Mouse (Mus musculus) mesoderm, embryonic 11.5 days (tissue): ENCODE data around the gene Ntan1.
"Not testable (repeated sequence)": the region's sequence is repeated elsewhere in the genome, so short reads cannot be mapped to it uniquely, and the experiment has no call there.

Experiments
- DNase-seq: peaks from one replicate; pipeline ENCODE4 v3.0.0-alpha.2; 2012; ENCODE audit warnings: low read depth, low spot score

The Ntan1 gene

DNA sequence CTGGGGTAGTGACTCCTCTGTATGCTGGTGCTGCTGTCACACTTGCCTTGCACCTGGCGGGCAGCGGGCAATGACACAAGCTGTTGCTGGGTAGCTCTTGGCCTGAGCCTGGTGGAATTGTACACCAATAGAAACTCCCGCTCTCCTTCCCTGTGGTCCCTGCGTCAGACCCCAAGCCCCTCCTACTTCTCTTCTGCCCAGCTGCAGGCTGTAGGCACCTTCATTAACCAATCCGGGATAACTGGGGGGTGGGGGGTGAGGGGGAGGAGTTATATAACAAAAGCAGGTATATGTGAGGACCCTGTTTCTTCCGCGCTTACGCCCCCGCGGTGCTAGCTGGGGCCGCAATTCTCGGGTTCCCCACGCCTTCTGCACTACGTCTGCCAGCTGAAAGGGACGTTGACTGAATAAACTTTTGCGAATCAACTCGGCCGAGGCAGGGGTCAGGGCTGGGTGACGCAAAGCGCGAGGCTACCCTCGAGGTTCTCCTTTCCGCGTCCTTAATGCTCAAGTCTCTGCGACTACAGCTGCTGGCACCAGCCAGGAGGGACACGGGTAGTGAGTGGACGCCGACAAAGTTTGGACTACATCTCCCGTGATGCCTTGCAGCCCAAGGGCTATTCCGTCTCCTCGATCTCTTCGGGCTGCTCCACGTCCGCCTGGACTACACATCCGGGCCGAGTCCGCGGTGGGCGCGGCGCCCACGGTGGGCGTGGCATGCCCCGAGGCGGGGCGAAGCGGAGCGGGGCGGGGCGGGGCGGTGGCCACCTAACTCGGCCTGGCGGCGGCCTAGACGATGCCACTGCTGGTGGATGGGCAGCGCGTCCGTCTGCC, at the start of gene Ntan1:
Ntan1 (plus strand) TSS at position 286 of the 834 bp plus-strand sequence.
- peak; percentile 96 for DNase-seq

DNA sequence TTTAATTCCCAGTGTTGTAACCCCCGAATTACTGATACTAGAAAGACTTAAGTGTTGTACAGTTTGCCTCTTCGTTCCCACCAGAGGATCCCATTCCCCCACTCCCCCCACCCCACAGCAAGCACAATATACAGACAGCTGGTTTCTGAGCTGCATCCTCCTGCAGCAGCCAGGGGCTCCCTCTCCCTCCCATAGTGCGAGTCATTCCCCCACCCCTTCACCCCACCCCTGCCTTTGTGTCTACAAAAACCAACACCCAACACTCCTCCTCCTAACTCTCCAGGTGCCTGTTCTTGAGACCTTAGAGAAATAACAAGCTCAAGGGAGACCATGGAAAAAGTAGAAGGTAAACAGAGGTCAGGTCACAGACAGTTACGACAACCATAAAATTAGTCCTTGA, 47.0 kb upstream of the Ntan1 start:
- DNase-seq, result not testable (repeated sequence)

DNA sequence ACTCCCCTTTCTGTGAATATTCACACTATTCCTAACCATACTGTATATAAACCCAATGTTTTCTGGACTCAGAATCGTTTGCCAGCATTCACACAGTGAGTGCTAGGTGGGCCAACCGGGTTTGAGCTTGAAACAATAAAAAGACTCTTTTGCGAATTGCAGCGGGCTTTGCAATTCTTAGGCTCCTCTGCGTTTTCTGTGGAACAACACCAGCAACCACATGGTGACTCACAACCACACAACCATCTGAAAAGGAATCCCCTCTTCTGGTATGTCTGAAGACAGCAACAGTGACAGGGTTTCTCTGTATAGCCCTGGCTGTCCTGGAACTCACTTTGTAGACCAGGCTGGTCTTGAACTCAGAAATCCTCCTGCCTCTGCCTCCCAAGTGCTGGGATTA, 46.6 kb upstream of the Ntan1 start:
- DNase-seq, result not testable (repeated sequence)

DNA sequence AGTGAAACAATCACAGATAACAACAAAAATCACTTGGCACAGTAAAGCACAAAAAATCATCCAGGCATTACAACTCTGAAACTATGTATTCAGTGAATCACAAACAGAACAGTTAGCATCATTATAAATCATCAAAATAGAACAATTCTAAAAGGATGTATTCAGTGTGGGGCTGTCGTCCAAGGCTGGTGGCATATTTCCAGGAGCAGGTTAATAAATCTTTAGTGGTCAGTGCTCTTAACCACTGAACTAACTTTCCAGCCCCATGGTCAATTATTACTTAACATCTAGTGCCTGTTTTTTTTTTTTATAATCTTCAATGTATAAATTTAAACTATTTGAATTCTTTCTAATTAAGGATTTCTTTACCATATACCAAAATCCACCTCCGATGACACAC, 44.6 kb upstream of the Ntan1 start:
- not testable (repeated sequence) for DNase-seq

DNA sequence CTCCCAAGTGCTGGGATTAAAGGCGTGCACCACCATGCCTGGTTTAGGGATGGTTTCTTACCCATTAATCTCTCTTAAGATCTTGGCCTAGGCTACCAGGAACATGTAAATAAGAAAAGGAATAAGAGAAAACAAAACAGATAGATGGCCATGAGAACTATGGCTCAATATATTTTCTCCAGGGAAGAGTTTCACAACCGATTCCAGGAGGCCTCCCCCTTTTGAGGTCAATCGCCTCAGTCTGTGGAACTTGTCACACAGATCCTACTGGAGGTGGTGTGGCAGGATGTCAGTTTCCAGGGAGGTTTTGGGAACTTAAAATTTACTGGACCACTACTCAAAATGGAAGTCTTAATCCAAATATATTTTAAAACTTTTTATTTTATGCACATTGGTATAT, 44.0 kb upstream of the Ntan1 start:
- not testable (repeated sequence) for DNase-seq

DNA sequence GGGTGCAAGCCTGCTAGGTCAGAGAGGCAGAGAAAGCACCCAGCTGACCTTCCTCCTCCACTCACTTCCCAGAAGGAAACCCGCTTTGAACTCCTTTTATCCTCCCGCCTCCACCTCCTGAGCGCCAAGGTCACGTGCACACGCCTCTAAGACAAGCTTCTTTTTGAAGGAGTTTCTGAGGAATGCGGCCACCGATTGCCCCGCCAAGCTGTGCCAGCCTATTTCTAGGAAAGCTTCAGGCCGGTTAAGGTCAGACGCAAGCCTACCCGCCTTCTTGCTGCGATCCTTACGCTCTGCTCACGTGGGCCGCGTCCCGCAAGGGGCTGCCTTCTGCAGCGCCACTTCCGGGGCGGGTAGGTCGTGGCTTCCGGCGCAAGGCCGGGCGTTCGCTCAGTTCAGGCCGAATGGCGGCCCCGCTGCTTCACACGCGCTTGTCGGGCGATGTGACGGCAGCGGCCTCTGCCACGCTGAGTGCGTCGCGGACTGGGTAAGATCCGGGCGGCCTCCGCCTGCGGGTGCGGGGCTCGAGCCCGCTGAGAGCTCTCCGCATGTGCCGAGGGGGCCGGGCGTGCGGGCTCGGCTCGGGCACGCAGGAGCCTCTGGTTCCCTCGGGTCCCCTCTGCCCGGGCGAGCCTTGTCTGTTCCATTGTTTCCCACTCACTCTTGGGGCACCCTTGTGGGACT, 38.1 kb upstream of the Ntan1 start, which contains the start of gene Rrn3:
Rrn3 (plus strand) TSS at position 356 of the 684 bp plus-strand sequence.
- DNase-seq, result peak; percentile 91

DNA sequence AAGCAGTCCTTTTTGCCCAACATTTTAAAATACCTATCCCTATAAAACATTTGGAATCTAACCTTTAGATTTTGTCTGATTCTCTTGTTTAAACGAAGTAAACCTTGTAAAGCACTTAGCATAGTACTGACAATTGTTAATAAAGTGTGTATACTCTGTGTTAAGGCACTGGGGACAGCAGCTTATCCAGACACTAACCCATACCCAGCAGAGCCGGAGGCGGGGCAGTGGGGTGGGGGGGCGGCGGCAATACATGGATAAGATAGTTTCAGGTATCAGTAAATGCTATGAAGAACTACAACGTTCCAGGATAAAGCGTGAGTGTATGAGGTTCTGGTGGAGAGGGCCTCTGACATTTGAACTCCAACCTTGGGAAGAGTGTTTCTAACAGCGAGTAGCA, 37.4 kb upstream of the Ntan1 start:
- no peak for DNase-seq

DNA sequence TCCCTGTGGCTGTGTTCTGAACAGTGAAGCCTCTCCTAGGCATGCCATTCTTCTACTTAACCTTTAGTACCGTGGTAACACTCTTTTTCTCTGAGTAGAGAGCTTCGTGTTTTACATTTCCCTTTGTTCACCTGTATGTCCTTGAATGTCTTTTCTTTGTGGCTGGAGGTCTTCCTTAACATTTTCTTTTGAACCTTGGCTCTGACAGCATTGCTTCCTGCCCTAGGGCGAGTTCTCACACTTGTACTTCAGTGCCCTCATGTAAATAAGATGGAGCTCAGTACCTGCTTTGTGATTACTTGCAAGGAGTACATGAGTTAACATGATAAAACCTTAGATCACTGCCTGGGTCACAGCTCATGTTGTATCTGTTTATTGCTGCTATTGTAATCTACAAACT, 32.7 kb upstream of the Ntan1 start:
- DNase-seq, result no peak

DNA sequence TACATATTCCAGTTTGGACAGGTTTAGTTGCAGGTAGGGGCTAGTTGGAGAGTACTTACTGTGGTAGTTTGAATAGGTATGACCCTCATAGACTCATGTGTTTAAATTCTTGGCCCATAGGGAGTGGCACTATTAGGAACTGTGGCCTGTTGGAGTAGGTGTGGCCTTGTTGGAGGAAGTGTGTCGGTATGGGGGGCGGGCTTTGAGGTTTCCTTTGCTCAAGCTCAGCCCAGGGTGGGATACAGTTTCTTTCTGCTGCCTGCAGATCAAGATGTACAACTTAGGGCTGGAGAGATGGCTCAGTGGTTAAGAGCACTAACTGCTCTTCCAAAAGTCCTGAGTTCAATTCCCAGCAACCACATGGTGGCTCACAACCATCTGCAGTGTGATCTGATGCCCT, 25.2 kb upstream of the Ntan1 start:
- DNase-seq, result not testable (repeated sequence)

DNA sequence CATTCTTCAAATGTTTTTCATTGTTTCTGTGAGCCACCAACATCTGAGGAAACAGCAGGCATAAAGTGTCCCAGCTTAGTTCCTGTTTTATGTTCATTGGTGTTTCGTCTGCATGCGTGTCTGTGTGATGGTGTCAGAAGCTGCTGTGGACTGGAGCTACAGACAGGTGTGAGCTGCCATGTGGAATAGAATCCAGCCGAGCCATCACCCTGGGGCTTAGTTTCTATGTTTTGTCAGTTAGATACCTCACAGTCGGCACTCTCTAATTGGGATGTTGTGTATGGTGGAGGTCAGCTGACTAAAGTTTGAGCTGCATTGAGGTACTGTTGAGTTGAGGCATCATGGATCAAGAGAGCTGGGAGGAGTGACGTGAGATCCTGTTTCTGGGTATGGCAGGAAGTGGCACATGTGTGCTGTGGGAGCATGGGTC, 21.9 kb upstream of the Ntan1 start:
- no peak for DNase-seq

DNA sequence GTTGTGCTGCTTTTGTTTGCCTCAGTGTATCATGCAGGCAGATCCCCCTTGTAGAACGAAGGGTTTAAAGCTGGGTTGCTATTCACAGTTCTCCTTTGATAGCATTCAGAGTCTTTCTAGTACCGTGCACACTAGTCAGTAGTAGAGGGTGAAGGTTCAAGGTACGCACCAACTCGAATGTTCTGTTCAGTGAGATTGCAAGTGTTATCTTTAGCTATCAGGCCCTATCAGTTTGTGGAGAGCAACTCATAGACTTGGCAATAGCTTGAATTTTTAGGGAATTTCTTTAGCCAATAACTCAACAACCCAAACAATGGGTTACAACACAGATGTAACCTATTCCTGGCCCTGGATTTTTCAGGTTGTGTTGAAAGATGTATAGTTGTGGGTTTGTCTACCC, 17.4 kb upstream of the Ntan1 start:
- DNase-seq, result no peak

DNA sequence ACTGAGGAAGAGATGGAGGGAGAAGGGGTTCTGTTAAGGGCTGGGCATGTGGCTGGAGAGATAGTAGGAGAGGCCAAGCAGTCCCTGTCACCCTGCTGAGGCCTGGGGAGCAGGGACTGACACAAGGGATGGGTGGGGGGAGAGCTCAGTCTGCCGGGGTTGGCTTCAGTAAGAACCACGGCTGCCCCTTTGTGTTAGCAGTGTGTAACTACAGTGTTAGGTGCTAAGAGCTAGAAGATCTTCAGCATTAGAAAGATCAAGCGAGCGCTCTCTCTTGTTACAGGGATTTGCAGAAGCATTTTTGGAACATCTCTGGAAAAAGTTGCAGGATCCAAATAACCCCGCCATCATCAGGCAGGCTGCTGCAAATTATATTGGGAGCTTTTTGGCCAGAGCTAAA, 14.0 kb upstream of the Ntan1 start:
- no peak for DNase-seq

DNA sequence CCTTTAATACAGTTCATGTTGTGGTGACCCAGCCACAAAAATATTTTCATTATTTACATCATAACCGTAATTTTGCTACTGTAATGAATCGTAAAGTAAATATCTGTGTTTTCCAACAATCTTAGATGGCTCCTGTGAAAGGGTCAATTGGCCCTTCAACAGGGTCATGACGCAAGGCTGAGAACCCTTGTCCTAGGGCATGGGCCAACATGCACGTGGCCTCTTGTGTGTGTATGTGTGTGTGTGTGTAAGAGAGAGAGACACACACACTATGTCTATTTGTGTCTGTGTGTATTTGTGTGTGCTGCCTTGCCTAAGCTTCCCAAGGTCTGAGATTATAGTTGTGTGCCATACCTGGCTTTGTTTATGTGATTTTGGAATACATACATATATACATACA, 11.0 kb upstream of the Ntan1 start:
- DNase-seq, result no peak

DNA sequence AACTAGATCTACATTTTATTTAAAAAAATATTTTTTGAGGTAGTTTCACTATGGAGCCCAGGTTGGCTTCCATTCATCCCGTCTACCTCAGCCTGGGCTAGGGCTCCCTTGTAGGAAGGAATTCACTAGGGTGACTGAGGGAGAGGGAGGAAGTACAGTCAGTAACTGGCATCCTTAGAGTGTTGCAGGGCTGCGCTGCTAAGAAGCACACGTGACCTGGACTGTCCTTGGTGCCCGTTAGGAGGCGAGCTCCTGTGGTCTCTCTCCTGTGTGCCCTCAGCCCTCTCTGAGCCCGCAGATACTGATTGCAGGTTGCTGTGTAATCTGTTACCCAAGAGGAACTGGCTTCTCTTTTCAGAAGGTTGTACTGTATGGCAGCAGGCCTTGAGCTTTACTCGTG, 10.2 kb upstream of the Ntan1 start:
- no peak for DNase-seq

DNA sequence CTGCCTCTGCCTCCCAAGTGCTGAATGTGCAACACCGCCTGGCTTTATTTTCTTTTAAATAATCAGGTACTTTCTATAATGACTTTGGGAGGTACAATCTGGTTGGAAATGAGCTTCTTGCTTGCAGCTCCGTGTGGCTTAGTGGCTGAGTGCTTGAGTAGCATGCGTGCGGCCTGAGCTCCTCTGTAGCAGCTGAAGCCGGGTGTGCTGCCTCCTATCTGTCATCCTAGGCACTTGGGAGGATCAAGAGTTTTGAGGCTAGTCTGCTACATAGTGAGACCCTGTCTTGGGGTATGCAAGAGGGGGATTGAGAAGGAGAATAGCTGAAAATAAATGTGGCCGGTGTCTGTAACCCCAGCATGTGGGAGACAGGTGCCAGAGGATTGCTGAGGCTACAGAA, 6.5 kb upstream of the Ntan1 start:
- no peak for DNase-seq

DNA sequence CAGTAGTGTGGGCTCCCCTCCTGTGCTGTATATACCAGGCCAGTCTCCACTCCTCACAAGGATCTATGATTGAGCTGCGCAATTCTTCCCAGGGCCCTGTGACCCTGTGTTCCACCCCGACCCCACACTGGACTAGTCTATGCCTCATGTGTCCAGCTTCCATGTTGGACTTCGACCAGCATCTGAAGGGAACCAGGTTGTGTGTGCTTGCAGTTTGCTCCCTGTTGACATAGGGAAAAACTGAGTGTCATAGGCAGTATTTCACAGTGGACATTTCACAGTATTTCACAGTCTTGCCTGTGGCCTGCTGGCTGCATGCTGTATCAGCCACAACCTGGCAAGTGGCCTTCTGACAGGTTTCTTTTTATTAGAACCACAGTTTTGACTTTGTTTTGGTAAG, 5.4 kb upstream of the Ntan1 start:
- no peak for DNase-seq

DNA sequence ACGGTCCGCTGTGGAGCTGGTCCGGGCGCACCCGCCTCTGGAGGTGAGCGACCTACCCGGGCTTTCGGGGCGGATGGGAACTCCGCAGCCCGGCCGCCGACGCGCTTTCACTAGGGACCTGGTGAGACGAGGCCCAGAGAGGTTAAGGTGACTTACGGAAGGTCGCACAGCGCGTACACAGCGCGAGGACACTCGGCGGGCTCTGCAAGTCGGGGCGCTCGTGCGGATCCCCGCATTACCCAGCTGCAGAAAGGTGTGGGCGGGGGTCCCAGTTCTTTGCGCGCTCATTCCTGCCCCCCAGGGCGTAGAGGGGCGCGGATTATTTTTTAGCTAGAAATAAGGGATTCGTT, 724 bp downstream of the Ntan1 start:
- no peak for DNase-seq

DNA sequence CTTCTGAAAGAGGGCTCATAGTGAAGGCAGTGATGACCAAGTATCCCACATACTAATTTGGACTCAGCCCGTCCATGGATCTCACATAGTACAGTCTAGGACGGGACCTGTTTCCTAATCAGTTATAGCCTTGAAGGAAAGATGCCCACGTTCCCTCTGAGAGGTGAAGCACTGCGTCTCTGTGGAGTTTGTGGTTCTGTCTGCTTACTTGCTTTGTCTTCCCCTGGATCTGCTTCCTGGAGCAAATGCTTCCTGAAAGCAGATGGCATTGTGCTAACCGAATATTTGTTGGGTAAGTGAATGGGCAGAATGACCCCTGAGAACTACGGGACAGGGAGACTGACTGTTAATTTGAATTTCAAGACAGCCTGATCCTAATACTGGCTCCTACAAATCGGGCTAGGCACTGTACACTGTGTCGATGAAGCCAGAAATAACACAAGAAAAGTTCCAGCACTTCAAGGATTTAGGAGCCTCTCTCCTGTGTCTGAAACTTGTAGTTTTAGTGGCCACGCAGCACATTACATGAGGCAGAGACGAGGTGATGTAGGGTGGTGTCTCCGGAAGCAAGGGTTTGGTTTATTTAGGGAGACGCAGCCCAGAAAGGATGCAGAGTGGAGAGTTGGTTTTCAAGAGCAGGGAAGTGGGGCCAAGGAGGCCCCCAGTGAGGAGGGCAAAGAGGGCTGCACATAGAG, 1.3 kb downstream of the Ntan1 start:
- DNase-seq, result no peak

DNA sequence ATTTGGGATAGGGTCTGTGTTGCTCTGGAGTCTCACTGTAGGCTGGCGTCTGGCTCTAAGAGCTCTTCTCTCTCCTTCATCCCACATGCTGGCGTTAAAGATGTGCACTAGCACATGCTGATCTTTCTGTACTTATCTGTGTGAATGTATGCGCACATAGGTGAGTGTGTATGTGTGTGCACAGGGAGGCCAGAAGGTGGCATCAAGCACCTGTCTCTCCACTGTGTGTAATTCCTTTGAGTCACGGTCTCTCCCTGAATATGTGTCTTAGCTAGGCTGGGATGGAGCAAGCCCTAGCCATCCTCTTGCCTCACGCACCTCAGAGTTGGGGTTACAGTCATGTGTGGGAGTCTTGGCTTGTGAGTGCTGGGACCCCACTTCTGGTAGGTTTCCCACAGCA, 2.1 kb downstream of the Ntan1 start:
- DNase-seq, result no peak

DNA sequence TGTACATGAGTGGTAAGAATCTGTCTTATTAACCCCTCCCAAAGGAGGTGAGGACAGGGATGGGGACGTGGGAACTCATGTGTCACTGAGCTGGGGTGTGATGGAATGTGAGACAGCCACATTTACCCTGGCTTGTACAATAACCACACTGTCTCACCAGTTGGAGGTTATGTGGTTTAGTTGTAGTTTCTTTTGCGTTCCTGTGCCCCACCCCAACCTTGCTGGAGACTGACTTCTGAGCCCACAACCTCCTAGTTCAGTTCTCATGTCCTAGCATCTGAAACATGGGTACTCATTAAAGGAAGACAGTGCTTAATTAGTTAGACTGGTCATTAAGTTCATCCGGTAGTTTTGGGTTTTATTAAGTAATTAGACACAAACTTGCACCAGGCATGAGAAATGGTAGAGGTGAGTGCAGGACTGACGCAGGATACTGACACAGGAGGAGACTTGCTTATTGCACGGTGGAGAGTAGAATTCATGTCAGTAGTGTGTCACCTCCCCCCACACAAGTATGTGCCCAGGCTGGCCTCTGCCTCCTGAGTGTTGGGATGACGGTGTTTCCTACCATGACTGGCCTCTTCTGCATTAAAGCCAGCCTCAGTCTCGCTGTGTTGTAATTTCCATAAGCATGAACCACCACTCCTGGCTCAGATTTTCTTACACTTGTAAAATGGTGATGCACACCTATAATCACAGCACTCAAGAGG, 7.3 kb downstream of the Ntan1 start:
- DNase-seq, result no peak

DNA sequence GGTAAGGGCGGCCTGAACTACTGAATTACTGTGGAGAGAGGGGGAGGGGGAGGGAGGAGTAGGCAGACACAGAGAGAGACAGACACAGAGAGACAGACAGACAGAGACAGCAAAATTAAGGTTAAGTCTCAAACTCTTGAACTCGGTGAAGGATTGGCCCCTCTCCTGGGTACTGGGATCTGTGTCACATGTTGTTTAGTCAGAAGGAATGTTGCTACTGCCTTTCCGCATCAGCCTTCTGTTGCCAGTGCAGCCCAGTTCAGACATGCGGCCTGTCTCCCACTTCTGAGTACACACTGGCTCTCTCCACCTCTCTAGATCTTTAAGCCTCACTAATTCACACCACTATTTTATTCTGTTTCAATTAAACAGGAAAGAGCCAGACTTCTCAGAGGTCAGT, 7.9 kb downstream of the Ntan1 start:
- no peak for DNase-seq

DNA sequence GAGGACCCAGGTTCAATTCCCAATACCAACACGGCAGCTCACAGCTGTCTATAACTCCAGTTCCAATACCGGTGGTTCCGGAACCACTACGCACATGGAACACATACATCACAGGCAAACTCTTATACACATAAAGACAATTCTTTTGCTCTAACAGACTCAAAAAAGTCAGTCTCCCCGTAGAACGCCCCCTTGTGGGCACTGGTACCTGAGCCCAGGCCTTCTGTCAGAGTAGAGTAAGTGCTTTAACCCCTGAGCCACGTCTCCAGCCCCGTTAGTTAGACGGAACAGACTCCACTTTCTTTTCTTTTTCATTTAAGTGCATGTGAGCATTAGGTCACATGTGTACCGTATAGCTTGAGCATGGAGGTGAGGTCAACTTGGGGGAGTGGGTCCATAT, 11.8 kb downstream of the Ntan1 start:
- no peak for DNase-seq
